Mouse (Mus musculus) kidney, adult 2 months (tissue): ENCODE results near the gene Rnf149.

Experiments
- CTCF ChIP-seq: fragments of 200-500 bp; conservative IDR thresholded peaks from 2 replicates; pipeline ENCODE4 v1.5.1; 2011; ENCODE audit warnings: low read depth, mild to moderate bottlenecking, control low read depth, low read length, moderate library complexity, mixed read lengths; ENCODE audit not compliant: insufficient read depth, insufficient read length
- POLR2A ChIP-seq: fragments of 200-500 bp; IDR thresholded peaks from one replicate; pipeline ENCODE4 v1.6.1; 2011; ENCODE audit warnings: low read depth, low read length, control low read depth

- TF ChIP-seq CTCF (peak; percentile 55), POLR2A (no peak)
Observed at GRCm38 (mm10) chr1:39522519-39522918, 54.7 kb downstream of the Rnf149 start.
